Mouse (Mus musculus): ENCODE data around the gene Olfr1504. TPM values are rescaled to one million over a fixed set of nuclear protein-coding genes. Genes with fewer than 3 reads are reported as not detected.
"Not testable (repeated sequence)": the region's sequence is repeated elsewhere in the genome, so short reads cannot be mapped to it uniquely, and the experiment has no call there.

Olfr1504 gene
- not detected for total RNA-seq (2022)

DNA sequence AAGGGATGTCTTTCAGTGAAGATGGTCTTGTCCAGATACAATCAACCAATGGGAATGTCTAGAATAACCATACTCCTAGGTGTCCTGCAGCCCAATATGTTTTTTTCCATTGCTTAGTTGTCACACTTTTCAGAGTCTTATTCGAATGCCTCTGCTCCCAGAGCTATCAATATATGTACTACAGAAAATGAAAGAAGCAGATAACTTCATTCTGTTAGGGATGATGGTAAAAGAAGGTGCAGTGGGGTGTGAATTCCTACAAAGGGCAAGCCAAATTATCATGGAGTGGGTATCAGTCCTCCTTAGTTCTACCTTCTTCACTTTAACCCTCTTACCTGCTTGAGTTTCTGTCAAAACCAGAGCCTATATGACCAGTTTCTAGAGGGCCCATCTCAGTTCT lies at the start of gene Olfr1504:
Gene Olfr1504 (minus strand): TSS at position 101 of the 400 bp plus-strand sequence.
- DNase-seq (ENCODE audit: low spot score), result no peak

GRCm38 (mm10) chr19:13913230-13913629 lies 15.5 kb upstream of the Olfr1504 start, which contains the start of gene Olfr1505:
Gene Olfr1505, plus strand, starts transcription at chr19:13913530.
- DNase-seq (ENCODE audit: low spot score), result no peak

GRCm38 (mm10) chr19:13861495-13861894 lies 36.2 kb downstream of the Olfr1504 start, which contains the start of gene Olfr1502:
Gene Olfr1502, plus strand, starts transcription at chr19:13861795.
- no peak for DNase-seq (ENCODE audit: low spot score)

DNA sequence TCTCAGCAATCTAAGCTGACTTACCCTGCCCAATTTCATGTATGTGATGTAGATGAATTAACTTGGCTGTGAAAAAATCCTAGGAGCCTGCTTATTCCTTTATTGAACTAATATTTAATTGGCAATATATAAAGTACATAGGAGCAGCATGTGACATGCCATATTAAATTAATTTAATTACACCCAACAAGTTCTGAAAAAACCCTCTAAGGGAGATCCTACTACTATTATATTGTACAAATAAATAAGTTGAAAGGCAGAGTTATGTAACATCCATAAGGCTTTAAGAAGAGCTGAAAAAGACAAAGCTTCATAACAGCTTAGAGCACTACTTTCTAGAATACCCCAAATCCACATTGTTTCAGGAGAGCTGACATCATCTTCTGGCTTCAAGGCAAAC lies 47.1 kb downstream of the Olfr1504 start, which contains the start of gene Olfr1501:
Gene Olfr1501 (minus strand): TSS at position 101 of the 400 bp plus-strand sequence.
- DNase-seq (ENCODE audit: low spot score), result not testable (repeated sequence)

Other genes starting within 250 kb of the Olfr1504 start
- not detected for gene Olfr1490, start 246.8 kb downstream of the Olfr1504 start, total RNA-seq (2022)
- gene Olfr1491, start 200.7 kb downstream of the Olfr1504 start, total RNA-seq (2022), result not detected
- gene Olfr1493-ps1, start 174.7 kb downstream of the Olfr1504 start, total RNA-seq (2022), result not detected
- not detected for gene Olfr1494, start 158.2 kb downstream of the Olfr1504 start, total RNA-seq (2022)
- gene Olfr1495, start 133.3 kb downstream of the Olfr1504 start, total RNA-seq (2022), result not detected
- gene Olfr1496, start 120.0 kb downstream of the Olfr1504 start, total RNA-seq (2022), result not detected
- not detected for gene Olfr1497, start 99.7 kb downstream of the Olfr1504 start, total RNA-seq (2022)
- not detected for gene Olfr1499, start 78.5 kb downstream of the Olfr1504 start, total RNA-seq (2022)
- gene Olfr1500, start 67.4 kb downstream of the Olfr1504 start, total RNA-seq (2022), result not detected
- gene Olfr1501, start 47.2 kb downstream of the Olfr1504 start, total RNA-seq (2022), result not detected
- not detected for gene Olfr1502, start 36.1 kb downstream of the Olfr1504 start, total RNA-seq (2022)
- not detected for gene Olfr1505, start 15.6 kb upstream of the Olfr1504 start, total RNA-seq (2022)